Mouse (Mus musculus): ENCODE measurements around the gene Pip4k2a. TPM values are rescaled to one million over a fixed set of nuclear protein-coding genes. Genes with fewer than 3 reads are reported as not detected.
A peak's percentile ranks its signal among the peaks of the same experiment; 100 is the strongest.

Gene Pip4k2a
- polyA plus RNA-seq, 1 experiment from 2014 or later, result 14.9 TPM

DNA sequence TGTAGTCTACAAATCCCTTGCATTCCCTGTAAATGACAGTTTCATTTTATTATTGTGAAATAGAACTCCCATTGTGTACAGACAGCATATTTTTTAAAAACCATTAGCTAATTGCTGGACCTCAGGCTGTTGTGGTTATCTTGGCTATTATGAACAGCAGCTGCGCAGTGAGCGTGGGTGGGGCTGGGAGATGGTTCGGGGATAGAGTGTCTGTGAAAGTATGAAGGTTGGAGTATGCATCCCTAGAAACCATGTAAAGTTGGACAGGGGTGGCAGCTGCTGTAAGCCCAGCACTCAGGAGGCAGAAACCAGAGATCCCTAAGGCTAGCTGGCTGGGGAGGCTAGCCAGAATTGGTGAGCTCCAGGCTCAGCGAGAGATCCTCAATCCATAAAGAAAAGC is 158.4 kb downstream of the Pip4k2a start:
- Histone ChIP-seq H3K27ac (ENCODE audit: low read length) (no peak overlapping the region), H3K9ac (replicated peaks; ENCODE audit: low read depth, low read length) (no peak overlapping the region), H3K4me1 (ENCODE audit: control insufficient read depth, insufficient read depth, low read length) (no peaks in the 10 kb centered on the region), H3K4me2 (replicated peaks; ENCODE audit: low read depth, low read length) (no peak overlapping the region), H3K9me3 (ENCODE audit: control insufficient read depth, low read depth, low read length) (no peaks in the 10 kb centered on the region), H3K36me3 (ENCODE audit: control insufficient read depth, insufficient read depth, low read length) (peaks cover 4% of the 10 kb centered on the region; the same call in 1 of the 2 replicates), H3K27me3 (ENCODE audit: control insufficient read depth, insufficient read depth, low read length) (no peaks in the 10 kb centered on the region), H3K4me3 (ENCODE audit: low read depth, low read length) (no peak overlapping the region)
- no peak for ATAC-seq (ENCODE audit: insufficient number of reproducible peaks, insufficient read depth, low FRiP score, low read depth)
- WGBS, result 85% methylated on average over 4 of the region's 4 CpGs

GRCm38 (mm10) chr2:18835266-18835908 is 162.5 kb downstream of the Pip4k2a start:
- H3K9me3 ChIP-seq (ENCODE audit: control insufficient read depth, low read depth, low read length), result no peaks in the 10 kb centered on the region
- H3K9ac ChIP-seq (replicated peaks; ENCODE audit: low read depth, low read length), result no peak overlapping the region
- H3K4me3 ChIP-seq (ENCODE audit: low read depth, low read length), result no peak overlapping the region
- WGBS, result 92% methylated on average over 12 of the region's 12 CpGs
- no peaks in the 10 kb centered on the region for H3K36me3 ChIP-seq (ENCODE audit: control insufficient read depth, insufficient read depth, low read length)
- H3K4me2 ChIP-seq (replicated peaks; ENCODE audit: low read depth, low read length), result no peak overlapping the region
- ATAC-seq (ENCODE audit: insufficient number of reproducible peaks, insufficient read depth, low FRiP score, low read depth), result no peak
- no peaks in the 10 kb centered on the region for H3K27me3 ChIP-seq (ENCODE audit: control insufficient read depth, insufficient read depth, low read length)
- no peak overlapping the region for H3K27ac ChIP-seq (ENCODE audit: low read length)
- no peaks in the 10 kb centered on the region for H3K4me1 ChIP-seq (ENCODE audit: control insufficient read depth, insufficient read depth, low read length)

GRCm38 (mm10) chr2:18833024-18833590 is 164.8 kb downstream of the Pip4k2a start:
- no peak overlapping the region for H3K27ac ChIP-seq (ENCODE audit: low read length)
- no peak for ATAC-seq (ENCODE audit: insufficient number of reproducible peaks, insufficient read depth, low FRiP score, low read depth)
- WGBS, result 79% methylated on average over 9 of the region's 9 CpGs

DNA sequence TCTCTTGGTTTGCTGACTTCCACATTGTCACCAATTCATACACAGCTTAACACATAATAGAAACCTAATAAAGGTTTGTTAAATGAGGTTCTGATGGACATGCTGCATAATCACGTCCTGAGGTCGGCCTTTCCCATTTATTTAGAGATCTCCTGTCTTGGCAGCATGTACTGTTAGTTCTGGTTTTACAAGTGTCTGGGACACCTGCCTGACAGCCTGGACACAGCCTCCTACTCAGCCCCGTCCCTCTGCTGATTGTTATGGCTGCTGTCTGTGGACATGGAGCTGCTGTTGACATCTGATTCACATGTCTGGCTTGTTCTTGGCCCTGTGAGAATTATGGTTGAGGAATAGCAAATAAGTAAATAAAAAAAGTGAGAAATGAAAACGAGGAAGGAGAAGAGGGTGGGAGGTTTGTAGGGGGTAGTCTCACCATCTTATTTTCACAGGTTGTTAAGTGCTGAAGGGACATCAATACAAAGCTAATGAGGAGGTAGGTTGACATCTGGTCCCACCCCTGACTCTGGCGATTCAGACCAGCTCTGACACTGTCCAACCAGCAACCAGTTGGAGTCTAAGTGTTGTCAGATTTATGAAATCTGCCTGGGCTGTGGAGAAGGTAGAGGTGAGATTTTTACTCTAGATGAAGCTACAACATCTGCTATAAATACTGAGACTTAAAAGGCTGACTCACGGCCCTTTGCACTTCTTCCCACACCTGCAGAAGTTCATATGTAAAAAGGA is 166.7 kb downstream of the Pip4k2a start:
- 53% methylated on average over 6 of the region's 6 CpGs for WGBS
- H3K36me3 ChIP-seq (ENCODE audit: control insufficient read depth, insufficient read depth, low read length), result no peaks in the 10 kb centered on the region
- H3K4me1 ChIP-seq (ENCODE audit: control insufficient read depth, insufficient read depth, low read length), result no peaks in the 10 kb centered on the region
- no peak overlapping the region for H3K27ac ChIP-seq (ENCODE audit: low read length)
- H3K9me3 ChIP-seq (ENCODE audit: control insufficient read depth, low read depth, low read length), result no peaks in the 10 kb centered on the region
- no peak overlapping the region for H3K9ac ChIP-seq (replicated peaks; ENCODE audit: low read depth, low read length)
- H3K27me3 ChIP-seq (ENCODE audit: control insufficient read depth, insufficient read depth, low read length), result no peaks in the 10 kb centered on the region
- no peak overlapping the region for H3K4me3 ChIP-seq (ENCODE audit: low read depth, low read length)
- no peak for ATAC-seq (ENCODE audit: insufficient number of reproducible peaks, insufficient read depth, low FRiP score, low read depth)
- H3K4me2 ChIP-seq (replicated peaks; ENCODE audit: low read depth, low read length), result no peak overlapping the region

More at GRCm38 (mm10) chr2:18833024-18833590, 164.8 kb downstream of the Pip4k2a start:
- H3K4me1 ChIP-seq (ENCODE audit: control insufficient read depth, insufficient read depth, low read length), result no peaks in the 10 kb centered on the region
- no peak overlapping the region for H3K9ac ChIP-seq (replicated peaks; ENCODE audit: low read depth, low read length)
- no peaks in the 10 kb centered on the region for H3K36me3 ChIP-seq (ENCODE audit: control insufficient read depth, insufficient read depth, low read length)
- no peak overlapping the region for H3K4me3 ChIP-seq (ENCODE audit: low read depth, low read length)
- no peaks in the 10 kb centered on the region for H3K9me3 ChIP-seq (ENCODE audit: control insufficient read depth, low read depth, low read length)
- H3K27me3 ChIP-seq (ENCODE audit: control insufficient read depth, insufficient read depth, low read length), result no peaks in the 10 kb centered on the region
- H3K4me2 ChIP-seq (replicated peaks; ENCODE audit: low read depth, low read length), result no peak overlapping the region

DNA sequence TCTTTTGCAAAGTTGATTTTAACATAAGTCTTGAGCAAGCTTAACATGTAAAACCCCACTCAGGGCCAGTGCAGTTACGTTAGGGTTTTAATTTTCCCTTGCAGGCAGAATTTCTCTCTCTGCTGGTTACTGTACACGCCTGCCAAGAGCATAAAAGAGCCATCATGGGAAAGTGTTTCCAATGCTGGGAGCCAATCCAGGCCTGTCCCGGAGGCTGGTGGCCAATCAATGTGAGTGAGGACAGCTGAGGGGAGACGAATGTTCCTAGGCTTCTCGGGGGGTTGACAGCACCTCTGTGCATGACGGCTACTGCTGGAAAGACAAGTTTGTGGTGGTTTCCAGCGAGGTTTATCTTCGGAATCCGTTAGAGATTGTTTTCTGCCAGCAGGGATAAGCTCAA is 175.2 kb downstream of the Pip4k2a start:
- no peaks in the 10 kb centered on the region for H3K36me3 ChIP-seq (ENCODE audit: control insufficient read depth, insufficient read depth, low read length)
- H3K27ac ChIP-seq (ENCODE audit: low read length), result no peak overlapping the region
- no peak overlapping the region for H3K4me3 ChIP-seq (ENCODE audit: low read depth, low read length)
- H3K27me3 ChIP-seq (ENCODE audit: control insufficient read depth, insufficient read depth, low read length), result no peaks in the 10 kb centered on the region
- H3K9me3 ChIP-seq (ENCODE audit: control insufficient read depth, low read depth, low read length), result no peaks in the 10 kb centered on the region
- ATAC-seq (ENCODE audit: insufficient number of reproducible peaks, insufficient read depth, low FRiP score, low read depth), result no peak
- H3K4me1 ChIP-seq (ENCODE audit: control insufficient read depth, insufficient read depth, low read length), result peaks cover 11% of the 10 kb centered on the region; the same call in 1 of the 2 replicates
- no peak overlapping the region for H3K9ac ChIP-seq (replicated peaks; ENCODE audit: low read depth, low read length)
- no peak overlapping the region for H3K4me2 ChIP-seq (replicated peaks; ENCODE audit: low read depth, low read length)
- WGBS, result 40% methylated on average over 9 of the region's 9 CpGs

DNA sequence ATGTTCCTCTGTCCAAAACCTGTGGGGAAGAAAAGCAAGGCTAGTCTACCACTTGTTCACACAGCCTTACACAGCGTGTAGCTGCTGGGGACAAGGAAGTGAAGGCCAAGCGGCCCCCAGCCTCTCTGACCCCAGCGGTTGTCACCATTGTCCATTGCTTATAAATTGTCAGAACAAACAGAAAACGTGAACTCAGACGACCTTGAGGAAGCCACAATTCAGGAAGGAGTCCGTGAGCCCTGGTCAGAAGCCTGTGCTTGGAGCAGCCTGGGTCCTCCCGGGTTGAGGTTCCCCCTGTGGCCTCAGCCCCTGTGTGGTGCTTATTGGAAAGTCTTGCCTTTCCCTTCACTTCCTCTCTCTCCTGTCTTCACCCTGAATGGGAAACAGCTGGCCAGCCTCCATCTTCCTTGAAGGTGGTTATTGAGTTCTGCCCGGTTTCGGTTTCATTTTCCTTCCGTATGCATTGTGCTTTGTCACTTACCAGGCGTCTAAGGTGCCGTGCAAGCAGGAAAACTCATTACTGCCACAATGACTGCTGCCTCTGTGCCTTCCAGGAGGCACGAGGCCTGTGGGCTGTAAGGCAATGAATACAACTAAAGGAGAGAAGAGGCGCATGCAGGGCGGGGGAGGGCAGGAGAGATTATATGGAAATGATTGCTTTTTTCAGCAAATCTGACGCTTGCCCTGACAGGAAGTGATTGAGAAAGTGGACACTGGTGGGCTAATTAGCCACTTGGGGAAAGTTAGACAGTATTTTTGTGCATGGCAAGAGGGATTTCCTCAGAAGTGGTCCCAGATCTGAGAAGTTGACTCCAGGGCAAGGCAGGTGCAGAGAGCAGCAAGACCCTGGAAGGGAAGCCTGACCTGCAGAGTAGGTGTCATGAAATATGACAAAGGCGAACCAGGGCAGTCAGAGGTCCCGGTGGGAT is 176.2 kb downstream of the Pip4k2a start:
- Histone ChIP-seq H3K4me1 (ENCODE audit: control insufficient read depth, insufficient read depth, low read length) (peaks cover 11% of the 10 kb centered on the region; the same call in 1 of the 2 replicates), H3K27ac (ENCODE audit: low read length) (no peak overlapping the region), H3K27me3 (ENCODE audit: control insufficient read depth, insufficient read depth, low read length) (no peaks in the 10 kb centered on the region), H3K36me3 (ENCODE audit: control insufficient read depth, insufficient read depth, low read length) (no peaks in the 10 kb centered on the region), H3K9ac (replicated peaks; ENCODE audit: low read depth, low read length) (no peak overlapping the region), H3K4me2 (replicated peaks; ENCODE audit: low read depth, low read length) (peak overlapping the region; percentile 13; the same call in 1 of the 2 replicates), H3K9me3 (ENCODE audit: control insufficient read depth, low read depth, low read length) (no peaks in the 10 kb centered on the region), H3K4me3 (ENCODE audit: low read depth, low read length) (no peak overlapping the region; the same call in 1 of the 2 replicates)
- WGBS, result 43% methylated on average over 18 of the region's 18 CpGs
- ATAC-seq (ENCODE audit: insufficient number of reproducible peaks, insufficient read depth, low FRiP score, low read depth), result peak; percentile 69; the same call in 1 of the 2 replicates

- H3K4me2 ChIP-seq (replicated peaks; ENCODE audit: low read depth, low read length), result no peak overlapping the region
- no peak overlapping the region for H3K4me3 ChIP-seq (ENCODE audit: low read depth, low read length)
- no peaks in the 10 kb centered on the region for H3K9me3 ChIP-seq (ENCODE audit: control insufficient read depth, low read depth, low read length)
- H3K36me3 ChIP-seq (ENCODE audit: control insufficient read depth, insufficient read depth, low read length), result no peaks in the 10 kb centered on the region
- no peaks in the 10 kb centered on the region for H3K27me3 ChIP-seq (ENCODE audit: control insufficient read depth, insufficient read depth, low read length)
- no peak for ATAC-seq (ENCODE audit: insufficient number of reproducible peaks, insufficient read depth, low FRiP score, low read depth)
- H3K4me1 ChIP-seq (ENCODE audit: control insufficient read depth, insufficient read depth, low read length), result peaks cover 11% of the 10 kb centered on the region; the same call in 1 of the 2 replicates
- no peak overlapping the region for H3K27ac ChIP-seq (ENCODE audit: low read length)
- no peak overlapping the region for H3K9ac ChIP-seq (replicated peaks; ENCODE audit: low read depth, low read length)
- 69% methylated on average over 7 of the region's 7 CpGs for WGBS
Observed at GRCm38 (mm10) chr2:18819520-18819919, 178.4 kb downstream of the Pip4k2a start.

GRCm38 (mm10) chr2:18816036-18816435 is 181.9 kb downstream of the Pip4k2a start:
- no peaks in the 10 kb centered on the region; the same call in 1 of the 2 replicates for H3K4me1 ChIP-seq (ENCODE audit: control insufficient read depth, insufficient read depth, low read length)
- H3K27ac ChIP-seq (ENCODE audit: low read length), result no peak overlapping the region
- 83% methylated on average over 2 of the region's 2 CpGs for WGBS
- H3K9ac ChIP-seq (replicated peaks; ENCODE audit: low read depth, low read length), result no peak overlapping the region
- no peak for ATAC-seq (ENCODE audit: insufficient number of reproducible peaks, insufficient read depth, low FRiP score, low read depth)
- H3K4me3 ChIP-seq (ENCODE audit: low read depth, low read length), result no peak overlapping the region
- H3K9me3 ChIP-seq (ENCODE audit: control insufficient read depth, low read depth, low read length), result no peaks in the 10 kb centered on the region
- no peak overlapping the region for H3K4me2 ChIP-seq (replicated peaks; ENCODE audit: low read depth, low read length)
- no peaks in the 10 kb centered on the region for H3K27me3 ChIP-seq (ENCODE audit: control insufficient read depth, insufficient read depth, low read length)
- no peaks in the 10 kb centered on the region for H3K36me3 ChIP-seq (ENCODE audit: control insufficient read depth, insufficient read depth, low read length)
